Mouse (Mus musculus) stomach, postnatal 0 days (tissue): ENCODE results near the gene G6pc2.

Experiments used
- CTCF ChIP-seq: IDR thresholded peaks from 2 replicates; pipeline ENCODE4 v1.5.1; 2016; ENCODE audit warnings: antibody characterized with exemption, low read depth, mild to moderate bottlenecking, moderate library complexity
- EP300 ChIP-seq: optimal IDR thresholded peaks from 2 replicates; pipeline ENCODE3; 2016; ENCODE audit warnings: antibody characterized with exemption

- TF ChIP-seq CTCF, result no peak
- TF ChIP-seq EP300, result no peak
Observed at GRCm38 (mm10) chr2:69170395-69171077, 40.3 kb upstream of the G6pc2 start.
